Mouse (Mus musculus) liver, embryonic 12.5 days (tissue): ENCODE data around the gene Ddx49. TPM values are rescaled to one million over a fixed set of nuclear protein-coding genes. Genes with fewer than 3 reads are reported as not detected.

Source experiments
- ATAC-seq: fragments of 200-750 bp; cut with Nextera tagmentation; 2 replicates; pipeline ENCODE4 v1.8.0; 2017; ENCODE audit warnings: moderate number of reproducible peaks, mild to moderate bottlenecking, moderate library complexity
- H3K27ac ChIP-seq: fragments of 300-500 bp; sonication (generic); 2 replicates; pipeline ENCODE4 v1.5.1; 2016; ENCODE audit warnings: mild to moderate bottlenecking
- H3K27me3 ChIP-seq: fragments of 300-500 bp; sonication (generic); replicated peaks from 2 replicates; pipeline ENCODE4 v1.6.1; 2016; ENCODE audit warnings: mild to moderate bottlenecking, moderate library complexity
- H3K36me3 ChIP-seq: fragments of 300-500 bp; sonication (generic); 2 replicates; pipeline ENCODE4 v1.6.1; 2016; ENCODE audit warnings: mild to moderate bottlenecking, moderate library complexity
- H3K4me1 ChIP-seq: fragments of 300-500 bp; sonication (generic); 2 replicates; pipeline ENCODE4 v1.6.1; 2016
- H3K4me2 ChIP-seq: fragments of 300-500 bp; sonication (generic); 2 replicates; pipeline ENCODE4 v1.6.1; 2016; ENCODE audit warnings: mild to moderate bottlenecking, moderate library complexity
- H3K4me3 ChIP-seq: fragments of 300-500 bp; sonication (generic); 2 replicates; pipeline ENCODE4 v1.5.1; 2016; ENCODE audit warnings: mild to moderate bottlenecking, moderate library complexity
- H3K9ac ChIP-seq: fragments of 300-500 bp; sonication (generic); 2 replicates; pipeline ENCODE4 v1.6.1; 2016; ENCODE audit warnings: mild to moderate bottlenecking, moderate library complexity
- H3K9me3 ChIP-seq: fragments of 300-500 bp; sonication (generic); replicated peaks from 2 replicates; pipeline ENCODE4 v1.6.1; 2016; ENCODE audit warnings: mild to moderate bottlenecking, moderate library complexity
- WGBS: fragments of 180-500 bp; shearing (Covaris S2); methylation state at CpG from one replicate; pipeline ENCODE4 v1.1.7; 2016; ENCODE audit not compliant: insufficient replicate concordance; 5-methylcytosine and 5-hydroxymethylcytosine counted together
- polyA plus RNA-seq: library from polyadenylated mRNA; unstranded; fragments of >200 nt; fragmentation: Nextera tagmentation; extraction: Ambion mirVana; gene quantifications from 2 replicates; pipeline ENCODE4 v1.2.1, GENCODE M21; 2016

Gene Ddx49
- polyA plus RNA-seq, 1 experiment from 2014 or later = 40.0 TPM

GRCm38 (mm10) chr8:70332070-70332877 is 30.0 kb upstream of the Ddx49 start:
- H3K36me3 ChIP-seq = peaks cover 69% of the 10 kb centered on the region
- no peak overlapping the region for H3K9ac ChIP-seq
- no peak overlapping the region for H3K27ac ChIP-seq
- no peak overlapping the region for H3K4me2 ChIP-seq
- peaks cover 18% of the 10 kb centered on the region for H3K27me3 ChIP-seq
- 53% methylated on average over 41 of the region's 41 CpGs for WGBS
- H3K4me3 ChIP-seq = no peak overlapping the region
- no peaks in the 10 kb centered on the region for H3K9me3 ChIP-seq
- peaks cover 51% of the 10 kb centered on the region for H3K4me1 ChIP-seq
- peak; percentile 28; the same call in 1 of the 2 replicates for ATAC-seq

DNA sequence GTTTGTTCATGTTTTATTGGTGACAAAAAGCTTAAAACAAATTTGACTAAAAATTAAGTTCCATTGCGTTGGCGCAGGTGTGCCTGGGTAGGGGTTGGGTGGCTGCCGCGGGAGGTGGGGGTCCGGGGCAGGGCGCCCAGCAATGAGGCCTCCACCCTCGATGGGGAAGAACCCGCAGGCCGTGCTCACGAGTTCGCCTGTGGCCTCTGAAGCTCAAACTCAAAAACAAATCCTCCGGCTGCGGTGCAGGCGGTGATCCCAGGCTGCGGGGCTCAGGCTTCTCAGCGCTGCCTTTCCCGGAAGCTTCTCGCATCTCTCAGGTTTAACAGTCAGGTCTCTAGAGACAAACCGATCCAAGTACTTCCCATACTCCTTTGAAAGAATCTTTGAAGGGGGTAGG is 29.2 kb upstream of the Ddx49 start:
- Histone ChIP-seq H3K36me3 (peaks cover 61% of the 10 kb centered on the region), H3K4me3 (0 out of 2 replicates have a peak overlapping the region, but pooled peaks have one; percentile 1), H3K9ac (no peak overlapping the region), H3K27me3 (peaks cover 18% of the 10 kb centered on the region), H3K27ac (no peak overlapping the region), H3K9me3 (no peaks in the 10 kb centered on the region), H3K4me1 (peaks cover 55% of the 10 kb centered on the region), H3K4me2 (no peak overlapping the region)
- ATAC-seq = no peak
- 90% methylated on average over 19 of the region's 19 CpGs for WGBS

GRCm38 (mm10) chr8:70330741-70331364 is 28.6 kb upstream of the Ddx49 start:
- Histone ChIP-seq H3K4me2 (peak overlapping the region; percentile 43), H3K9ac (no peak overlapping the region), H3K4me1 (peaks cover 55% of the 10 kb centered on the region), H3K27ac (no peak overlapping the region), H3K9me3 (no peaks in the 10 kb centered on the region), H3K4me3 (peak overlapping the region; percentile 1; the same call in 1 of the 2 replicates), H3K27me3 (peaks cover 18% of the 10 kb centered on the region), H3K36me3 (peaks cover 55% of the 10 kb centered on the region)
- ATAC-seq = peak; percentile 48
- 54% methylated on average over 53 of the region's 53 CpGs for whole genome bisulfite sequencing

- H3K9me3 ChIP-seq = no peaks in the 10 kb centered on the region
- no peak overlapping the region for H3K27ac ChIP-seq
- H3K27me3 ChIP-seq = peaks cover 18% of the 10 kb centered on the region
- ATAC-seq = peak; percentile 8; the same call in 1 of the 2 replicates
- WGBS = 26% methylated on average over 45 of the region's 45 CpGs
- peak overlapping the region; percentile 43 for H3K4me2 ChIP-seq
- H3K4me3 ChIP-seq = peak overlapping the region; percentile 1; the same call in 1 of the 2 replicates
- H3K36me3 ChIP-seq = peaks cover 47% of the 10 kb centered on the region
- peaks cover 58% of the 10 kb centered on the region for H3K4me1 ChIP-seq
- H3K9ac ChIP-seq = no peak overlapping the region; the same call in 1 of the 2 replicates
Observed at GRCm38 (mm10) chr8:70329835-70330740, 27.8 kb upstream of the Ddx49 start.

GRCm38 (mm10) chr8:70329124-70329834 is 27.0 kb upstream of the Ddx49 start, which contains the start of gene Gdf1:
Gene Gdf1, plus strand, starts transcription at chr8:70329817.
- peak within 1 kb of the TSS; percentile 92 for H3K27ac ChIP-seq
- no peak for ATAC-seq
- H3K27me3 ChIP-seq = peaks cover 18% of the 10 kb centered on the region
- H3K4me2 ChIP-seq = peak within 1 kb of the TSS; percentile 43
- H3K9ac ChIP-seq = no peak within 1 kb of the TSS; the same call in 1 of the 2 replicates
- peaks cover 39% of the 10 kb centered on the region for H3K36me3 ChIP-seq
- WGBS = 42% methylated on average over 14 of the region's 14 CpGs
- H3K9me3 ChIP-seq = no peaks in the 10 kb centered on the region
- peaks cover 58% of the 10 kb centered on the region for H3K4me1 ChIP-seq
- peak within 1 kb of the TSS; percentile 1; the same call in 1 of the 2 replicates for H3K4me3 ChIP-seq

DNA sequence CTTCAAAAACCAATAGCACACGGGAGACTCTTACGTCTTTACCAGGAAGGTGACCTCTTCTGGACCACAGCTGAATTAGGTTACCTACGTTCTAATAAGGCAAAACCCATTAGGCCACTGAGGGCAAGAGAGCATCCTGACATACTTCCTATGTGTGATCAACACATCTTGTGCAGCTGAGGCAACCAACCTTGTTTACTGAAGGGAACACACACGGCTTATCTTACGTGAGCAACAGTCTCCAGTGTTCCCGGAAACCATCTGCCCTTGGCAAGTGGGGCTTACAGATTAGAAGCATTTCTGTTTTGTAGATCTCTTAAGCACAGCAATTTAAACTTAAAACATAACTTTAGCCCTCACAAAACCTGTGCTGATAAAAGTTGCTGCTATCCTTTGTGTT is 25.2 kb upstream of the Ddx49 start:
- Histone ChIP-seq H3K27ac (peak overlapping the region; percentile 92), H3K9ac (peak overlapping the region; percentile 40), H3K36me3 (peaks cover 21% of the 10 kb centered on the region), H3K4me2 (peak overlapping the region; percentile 19), H3K4me1 (peaks cover 57% of the 10 kb centered on the region), H3K9me3 (no peaks in the 10 kb centered on the region), H3K27me3 (peaks cover 23% of the 10 kb centered on the region), H3K4me3 (no peak overlapping the region)
- ATAC-seq = peak; percentile 81
- WGBS = 60% methylated on average over 6 of the region's 6 CpGs

- H3K9me3 ChIP-seq = no peaks in the 10 kb centered on the region
- no peaks in the 10 kb centered on the region for H3K36me3 ChIP-seq
- no peak overlapping the region for H3K9ac ChIP-seq
- 78% methylated on average over 3 of the region's 3 CpGs for WGBS
- H3K4me2 ChIP-seq = no peak overlapping the region
- H3K4me1 ChIP-seq = peaks cover 22% of the 10 kb centered on the region
- no peak for ATAC-seq
- H3K27me3 ChIP-seq = peaks cover 15% of the 10 kb centered on the region
- no peak overlapping the region for H3K4me3 ChIP-seq
- H3K27ac ChIP-seq = no peak overlapping the region
Observed at GRCm38 (mm10) chr8:70323716-70324115, 21.4 kb upstream of the Ddx49 start.

- 60% methylated on average over 5 of the region's 5 CpGs for whole genome bisulfite sequencing
- no peak for ATAC-seq
- Histone ChIP-seq H3K9me3 (no peaks in the 10 kb centered on the region), H3K4me2 (no peak overlapping the region), H3K36me3 (peaks cover 10% of the 10 kb centered on the region), H3K9ac (no peak overlapping the region), H3K27me3 (peaks cover 51% of the 10 kb centered on the region), H3K27ac (no peak overlapping the region), H3K4me3 (no peak overlapping the region), H3K4me1 (peaks cover 22% of the 10 kb centered on the region)
Observed at GRCm38 (mm10) chr8:70317872-70318271, 15.6 kb upstream of the Ddx49 start.

- Histone ChIP-seq H3K4me2 (peak overlapping the region; percentile 86), H3K9me3 (no peaks in the 10 kb centered on the region), H3K4me1 (peaks cover 22% of the 10 kb centered on the region), H3K9ac (no peak overlapping the region), H3K4me3 (no peak overlapping the region), H3K27me3 (peaks cover 51% of the 10 kb centered on the region), H3K27ac (no peak overlapping the region), H3K36me3 (peaks cover 21% of the 10 kb centered on the region)
- 0 out of 2 replicates have a peak, but pooled peaks have one; percentile 14 for ATAC-seq
- WGBS = 24% methylated on average over 15 of the region's 15 CpGs
Observed at GRCm38 (mm10) chr8:70316511-70317504, 14.5 kb upstream of the Ddx49 start.
